Mouse (Mus musculus) erythroblast, embryonic 14.5 days (primary cell): ENCODE data around the gene Sox13. TPM values are rescaled to one million over a fixed set of nuclear protein-coding genes. Genes with fewer than 3 reads are reported as not detected.

Source experiments
- H3K27me3 ChIP-seq: 2 replicates; pipeline ENCODE4 v1.6.1; 2012; ENCODE audit warnings: inconsistent platforms; ENCODE audit not compliant: control insufficient read depth
- H3K36me3 ChIP-seq: 2 replicates; pipeline ENCODE4 v1.6.1; 2012; ENCODE audit warnings: mild to moderate bottlenecking, inconsistent platforms; ENCODE audit not compliant: control insufficient read depth
- H3K4me1 ChIP-seq: 2 replicates; pipeline ENCODE4 v1.6.1; 2012; ENCODE audit warnings: inconsistent platforms; ENCODE audit not compliant: control insufficient read depth
- H3K4me3 ChIP-seq: replicated peaks from 2 replicates; pipeline ENCODE3; 2012; ENCODE audit warnings: moderate library complexity, mild to moderate bottlenecking, inconsistent platforms
- H3K9me3 ChIP-seq: 2 replicates; pipeline ENCODE4 v1.6.1; 2012; ENCODE audit warnings: low read length, inconsistent platforms, mixed read lengths; ENCODE audit not compliant: control insufficient read depth
- GATA1 ChIP-seq: IDR thresholded peaks from 2 replicates; pipeline ENCODE4 v1.6.1; 2012; ENCODE audit warnings: low read length, inconsistent platforms, mixed read lengths
- TAL1 ChIP-seq: IDR thresholded peaks from 3 replicates; pipeline ENCODE4 v1.6.1; 2012; ENCODE audit warnings: low read length, inconsistent platforms, mixed read lengths
- polyA plus RNA-seq: library from polyadenylated mRNA; stranded (reverse); fragments of >175 nt; gene quantifications from 2 replicates; pipeline ENCODE4 v1.2.3, GENCODE M21; 2012

The Sox13 gene
- polyA plus RNA-seq, 1 experiment: 0.05 TPM

GRCm38 (mm10) chr1:133419178-133419834, 4.9 kb downstream of the Sox13 start:
- H3K27me3 ChIP-seq: peaks cover 56% of the 10 kb centered on the region
- H3K4me1 ChIP-seq: no peaks in the 10 kb centered on the region; the same call in 1 of the 2 replicates
- H3K36me3 ChIP-seq: no peaks in the 10 kb centered on the region
- H3K4me3 ChIP-seq: no peak overlapping the region
- TF ChIP-seq TAL1 (no peak), GATA1 (no peak)
- no peaks in the 10 kb centered on the region for H3K9me3 ChIP-seq

- H3K27me3 ChIP-seq: peaks cover 46% of the 10 kb centered on the region
- no peaks in the 10 kb centered on the region for H3K36me3 ChIP-seq
- H3K9me3 ChIP-seq: no peaks in the 10 kb centered on the region
- H3K4me3 ChIP-seq: peak overlapping the region; percentile 45
- TF ChIP-seq GATA1 (no peak), TAL1 (no peak)
- H3K4me1 ChIP-seq: no peaks in the 10 kb centered on the region; the same call in 1 of the 2 replicates
Measured at GRCm38 (mm10) chr1:133418164-133418800, 5.9 kb downstream of the Sox13 start.

- TF ChIP-seq TAL1: no peak
- no peak for TF ChIP-seq GATA1
- Histone ChIP-seq H3K9me3 (no peaks in the 10 kb centered on the region), H3K4me3 (no peak overlapping the region), H3K4me1 (no peaks in the 10 kb centered on the region; the same call in 1 of the 2 replicates), H3K27me3 (peaks cover 39% of the 10 kb centered on the region), H3K36me3 (no peaks in the 10 kb centered on the region)
Measured at GRCm38 (mm10) chr1:133417539-133417938, 6.6 kb downstream of the Sox13 start.

GRCm38 (mm10) chr1:133417113-133417512, 7.1 kb downstream of the Sox13 start:
- Histone ChIP-seq H3K9me3 (no peaks in the 10 kb centered on the region), H3K27me3 (peaks cover 35% of the 10 kb centered on the region), H3K4me1 (no peaks in the 10 kb centered on the region; the same call in 1 of the 2 replicates), H3K36me3 (no peaks in the 10 kb centered on the region), H3K4me3 (no peak overlapping the region)
- TF ChIP-seq GATA1: no peak
- no peak for TF ChIP-seq TAL1

- H3K36me3 ChIP-seq: no peaks in the 10 kb centered on the region
- TF ChIP-seq TAL1 (no peak), GATA1 (no peak)
- H3K4me3 ChIP-seq: no peak overlapping the region
- H3K4me1 ChIP-seq: no peaks in the 10 kb centered on the region; the same call in 1 of the 2 replicates
- H3K27me3 ChIP-seq: peaks cover 28% of the 10 kb centered on the region
- H3K9me3 ChIP-seq: no peaks in the 10 kb centered on the region
Measured at GRCm38 (mm10) chr1:133416472-133416871, 7.7 kb downstream of the Sox13 start.

- Histone ChIP-seq H3K27me3 (peaks cover 22% of the 10 kb centered on the region), H3K4me3 (no peak overlapping the region), H3K36me3 (no peaks in the 10 kb centered on the region), H3K4me1 (no peaks in the 10 kb centered on the region; the same call in 1 of the 2 replicates), H3K9me3 (no peaks in the 10 kb centered on the region)
- TF ChIP-seq GATA1 (no peak), TAL1 (no peak)
Measured at GRCm38 (mm10) chr1:133415505-133415904, 8.7 kb downstream of the Sox13 start.

GRCm38 (mm10) chr1:133415086-133415485, 9.1 kb downstream of the Sox13 start:
- no peaks in the 10 kb centered on the region; the same call in 1 of the 2 replicates for H3K4me1 ChIP-seq
- peaks cover 22% of the 10 kb centered on the region for H3K27me3 ChIP-seq
- no peaks in the 10 kb centered on the region for H3K9me3 ChIP-seq
- H3K36me3 ChIP-seq: no peaks in the 10 kb centered on the region
- TF ChIP-seq GATA1 (no peak), TAL1 (no peak)
- no peak overlapping the region for H3K4me3 ChIP-seq

- no peaks in the 10 kb centered on the region for H3K36me3 ChIP-seq
- H3K4me3 ChIP-seq: no peak overlapping the region
- H3K27me3 ChIP-seq: peaks cover 4% of the 10 kb centered on the region
- TF ChIP-seq TAL1 (no peak), GATA1 (no peak)
- no peaks in the 10 kb centered on the region; the same call in 1 of the 2 replicates for H3K4me1 ChIP-seq
- no peaks in the 10 kb centered on the region for H3K9me3 ChIP-seq
Measured at GRCm38 (mm10) chr1:133412941-133413340, 11.2 kb downstream of the Sox13 start.

- Histone ChIP-seq H3K4me1 (no peaks in the 10 kb centered on the region), H3K27me3 (no peaks in the 10 kb centered on the region)
- TF ChIP-seq GATA1 (no peak), TAL1 (no peak)
Measured at GRCm38 (mm10) chr1:133411506-133412147, 12.6 kb downstream of the Sox13 start.

More at GRCm38 (mm10) chr1:133411506-133412147, 12.6 kb downstream of the Sox13 start:
- Histone ChIP-seq H3K36me3 (no peaks in the 10 kb centered on the region), H3K4me3 (no peak overlapping the region), H3K9me3 (no peaks in the 10 kb centered on the region)
